Mouse (Mus musculus): ENCODE data around the gene Ssc4d. TPM values are rescaled to one million over a fixed set of nuclear protein-coding genes. Genes with fewer than 3 reads are reported as not detected.

Ssc4d gene
- polyA plus RNA-seq, 1 experiment from 2014 or later, result 2.4 TPM

GRCm38 (mm10) chr5:136014877-136015276, 40.5 kb upstream of the Ssc4d start:
- Histone ChIP-seq H3K4me2 (replicated peaks; ENCODE audit: low read depth) (no peak overlapping the region), H3K9me3 (ENCODE audit: control insufficient read depth) (no peaks in the 10 kb centered on the region), H3K27ac (ENCODE audit: low read depth, low read length) (no peak overlapping the region), H3K27me3 (replicated peaks; ENCODE audit: control insufficient read depth, insufficient read depth, low read length) (no peaks in the 10 kb centered on the region), H3K4me1 (replicated peaks; ENCODE audit: control insufficient read depth, insufficient read depth, low read length) (no peaks in the 10 kb centered on the region), H3K4me3 (ENCODE audit: low read depth, low read length) (no peak overlapping the region), H3K9ac (ENCODE audit: low read depth, low read length) (no peak overlapping the region), H3K36me3 (ENCODE audit: control insufficient read depth, insufficient read depth) (peaks cover 30% of the 10 kb centered on the region)
- ATAC-seq, result no peak
- WGBS, result 95% methylated on average over 10 of the region's 10 CpGs
- TF ChIP-seq CTCF (IDR thresholded peaks at IDR 0.05; ENCODE audit: low read depth), result no peak

- no peak overlapping the region for H3K27ac ChIP-seq (ENCODE audit: low read depth, low read length)
- no peaks in the 10 kb centered on the region for H3K4me1 ChIP-seq (replicated peaks; ENCODE audit: control insufficient read depth, insufficient read depth, low read length)
- no peak overlapping the region for H3K4me3 ChIP-seq (ENCODE audit: low read depth, low read length)
- H3K27me3 ChIP-seq (replicated peaks; ENCODE audit: control insufficient read depth, insufficient read depth, low read length), result no peaks in the 10 kb centered on the region
- peaks cover 22% of the 10 kb centered on the region for H3K36me3 ChIP-seq (ENCODE audit: control insufficient read depth, insufficient read depth)
- WGBS, result 70% methylated on average over 7 of the region's 7 CpGs
- no peaks in the 10 kb centered on the region for H3K9me3 ChIP-seq (ENCODE audit: control insufficient read depth)
- ATAC-seq, result no peak
- H3K9ac ChIP-seq (ENCODE audit: low read depth, low read length), result no peak overlapping the region
- TF ChIP-seq CTCF (IDR thresholded peaks at IDR 0.05; ENCODE audit: low read depth), result no peak
- H3K4me2 ChIP-seq (replicated peaks; ENCODE audit: low read depth), result no peak overlapping the region
Measured at GRCm38 (mm10) chr5:136007745-136008144, 33.4 kb upstream of the Ssc4d start.

- 90% methylated on average over 4 of the region's 4 CpGs for WGBS
- ATAC-seq, result no peak
- no peak overlapping the region for H3K4me2 ChIP-seq (replicated peaks; ENCODE audit: low read depth)
- H3K36me3 ChIP-seq (ENCODE audit: control insufficient read depth, insufficient read depth), result no peaks in the 10 kb centered on the region
- no peaks in the 10 kb centered on the region for H3K4me1 ChIP-seq (replicated peaks; ENCODE audit: control insufficient read depth, insufficient read depth, low read length)
- no peak for TF ChIP-seq CTCF (IDR thresholded peaks at IDR 0.05; ENCODE audit: low read depth)
- no peaks in the 10 kb centered on the region for H3K27me3 ChIP-seq (replicated peaks; ENCODE audit: control insufficient read depth, insufficient read depth, low read length)
- H3K27ac ChIP-seq (ENCODE audit: low read depth, low read length), result no peak overlapping the region
- no peak overlapping the region for H3K4me3 ChIP-seq (ENCODE audit: low read depth, low read length)
- H3K9me3 ChIP-seq (ENCODE audit: control insufficient read depth), result no peaks in the 10 kb centered on the region
- no peak overlapping the region for H3K9ac ChIP-seq (ENCODE audit: low read depth, low read length)
Measured at GRCm38 (mm10) chr5:136004537-136004936, 30.2 kb upstream of the Ssc4d start.

GRCm38 (mm10) chr5:136002751-136003151, 28.4 kb upstream of the Ssc4d start:
- no peaks in the 10 kb centered on the region for H3K4me1 ChIP-seq (replicated peaks; ENCODE audit: control insufficient read depth, insufficient read depth, low read length)
- H3K27ac ChIP-seq (ENCODE audit: low read depth, low read length), result no peak overlapping the region
- no peak overlapping the region for H3K4me3 ChIP-seq (ENCODE audit: low read depth, low read length)
- no peak overlapping the region for H3K9ac ChIP-seq (ENCODE audit: low read depth, low read length)
- 44% methylated on average over 3 of the region's 3 CpGs for WGBS
- no peak for TF ChIP-seq CTCF (IDR thresholded peaks at IDR 0.05; ENCODE audit: low read depth)
- no peaks in the 10 kb centered on the region for H3K9me3 ChIP-seq (ENCODE audit: control insufficient read depth)
- no peaks in the 10 kb centered on the region for H3K27me3 ChIP-seq (replicated peaks; ENCODE audit: control insufficient read depth, insufficient read depth, low read length)
- ATAC-seq, result no peak
- H3K36me3 ChIP-seq (ENCODE audit: control insufficient read depth, insufficient read depth), result peaks cover 12% of the 10 kb centered on the region; the same call in 1 of the 2 replicates
- no peak overlapping the region for H3K4me2 ChIP-seq (replicated peaks; ENCODE audit: low read depth)

- no peak for TF ChIP-seq CTCF (IDR thresholded peaks at IDR 0.05; ENCODE audit: low read depth)
- Histone ChIP-seq H3K27ac (ENCODE audit: low read depth, low read length) (no peak overlapping the region), H3K9ac (ENCODE audit: low read depth, low read length) (no peak overlapping the region), H3K9me3 (ENCODE audit: control insufficient read depth) (no peaks in the 10 kb centered on the region), H3K4me2 (replicated peaks; ENCODE audit: low read depth) (no peak overlapping the region), H3K4me3 (ENCODE audit: low read depth, low read length) (no peak overlapping the region), H3K27me3 (replicated peaks; ENCODE audit: control insufficient read depth, insufficient read depth, low read length) (no peaks in the 10 kb centered on the region), H3K4me1 (replicated peaks; ENCODE audit: control insufficient read depth, insufficient read depth, low read length) (no peaks in the 10 kb centered on the region), H3K36me3 (ENCODE audit: control insufficient read depth, insufficient read depth) (peaks cover 16% of the 10 kb centered on the region; the same call in 1 of the 2 replicates)
- 46% methylated on average over 2 of the region's 2 CpGs for WGBS
- ATAC-seq, result no peak
Measured at GRCm38 (mm10) chr5:136002325-136002724, 28.0 kb upstream of the Ssc4d start.

- Histone ChIP-seq H3K27me3 (replicated peaks; ENCODE audit: control insufficient read depth, insufficient read depth, low read length) (no peaks in the 10 kb centered on the region), H3K27ac (ENCODE audit: low read depth, low read length) (no peak overlapping the region), H3K4me3 (ENCODE audit: low read depth, low read length) (no peak overlapping the region), H3K4me2 (replicated peaks; ENCODE audit: low read depth) (no peak overlapping the region), H3K36me3 (ENCODE audit: control insufficient read depth, insufficient read depth) (peaks cover 19% of the 10 kb centered on the region; the same call in 1 of the 2 replicates), H3K9me3 (ENCODE audit: control insufficient read depth) (no peaks in the 10 kb centered on the region), H3K4me1 (replicated peaks; ENCODE audit: control insufficient read depth, insufficient read depth, low read length) (no peaks in the 10 kb centered on the region), H3K9ac (ENCODE audit: low read depth, low read length) (no peak overlapping the region)
- no peak for ATAC-seq
- no peak for TF ChIP-seq CTCF (IDR thresholded peaks at IDR 0.05; ENCODE audit: low read depth)
- 90% methylated on average over 6 of the region's 6 CpGs for WGBS
Measured at GRCm38 (mm10) chr5:136001222-136001621, 26.9 kb upstream of the Ssc4d start.

- no peaks in the 10 kb centered on the region for H3K27me3 ChIP-seq (replicated peaks; ENCODE audit: control insufficient read depth, insufficient read depth, low read length)
- H3K4me2 ChIP-seq (replicated peaks; ENCODE audit: low read depth), result no peak overlapping the region
- H3K9me3 ChIP-seq (ENCODE audit: control insufficient read depth), result no peaks in the 10 kb centered on the region
- TF ChIP-seq CTCF (IDR thresholded peaks at IDR 0.05; ENCODE audit: low read depth), result no peak
- ATAC-seq, result no peak
- H3K4me1 ChIP-seq (replicated peaks; ENCODE audit: control insufficient read depth, insufficient read depth, low read length), result no peaks in the 10 kb centered on the region; the same call in 1 of the 2 replicates
- H3K27ac ChIP-seq (ENCODE audit: low read depth, low read length), result no peak overlapping the region
- 66% methylated on average over 8 of the region's 8 CpGs for WGBS
- no peak overlapping the region for H3K9ac ChIP-seq (ENCODE audit: low read depth, low read length)
- H3K4me3 ChIP-seq (ENCODE audit: low read depth, low read length), result no peak overlapping the region
- H3K36me3 ChIP-seq (ENCODE audit: control insufficient read depth, insufficient read depth), result peaks cover 19% of the 10 kb centered on the region; the same call in 1 of the 2 replicates
Measured at GRCm38 (mm10) chr5:135996162-135996561, 21.8 kb upstream of the Ssc4d start.
